Mouse (Mus musculus): ENCODE data around the gene Tspan1.
A peak's percentile ranks its signal among the peaks of the same experiment; 100 is the strongest.

Tspan1 gene

GRCm38 (mm10) chr4:116165708-116166407 lies 1.5 kb downstream of the Tspan1 start:
- DNase-seq, result no peak

GRCm38 (mm10) chr4:116164759-116165554 lies 2.4 kb downstream of the Tspan1 start:
- DNase-seq, result no peak

GRCm38 (mm10) chr4:116162142-116162541 lies 5.3 kb downstream of the Tspan1 start:
- DNase-seq, result peak; percentile 60

- DNase-seq, result no peak
Observed at GRCm38 (mm10) chr4:116160769-116161168, 6.6 kb downstream of the Tspan1 start.

- DNase-seq, result no peak
Observed at GRCm38 (mm10) chr4:116159912-116160311, 7.5 kb downstream of the Tspan1 start.

DNA sequence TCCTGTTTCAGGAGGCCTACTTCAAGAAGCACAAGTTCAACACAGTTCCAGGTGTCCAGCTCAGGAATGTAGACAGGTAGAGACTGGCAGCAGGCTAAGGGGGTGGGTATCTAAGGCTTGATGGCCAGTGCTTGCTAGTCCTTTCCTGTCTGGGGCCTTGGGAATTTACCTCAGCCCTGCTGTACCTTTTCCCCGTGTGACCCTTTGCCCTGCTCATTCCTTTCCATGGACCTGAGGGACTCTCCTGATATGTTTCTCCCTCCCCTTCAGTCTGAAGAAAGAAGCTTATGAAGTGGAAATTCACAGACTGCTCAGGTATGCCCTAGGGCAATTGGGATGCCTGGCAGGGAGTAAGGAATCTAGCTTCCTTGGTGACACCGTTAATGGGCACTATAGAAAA lies 9.5 kb downstream of the Tspan1 start:
- peak; percentile 61 for DNase-seq

DNA sequence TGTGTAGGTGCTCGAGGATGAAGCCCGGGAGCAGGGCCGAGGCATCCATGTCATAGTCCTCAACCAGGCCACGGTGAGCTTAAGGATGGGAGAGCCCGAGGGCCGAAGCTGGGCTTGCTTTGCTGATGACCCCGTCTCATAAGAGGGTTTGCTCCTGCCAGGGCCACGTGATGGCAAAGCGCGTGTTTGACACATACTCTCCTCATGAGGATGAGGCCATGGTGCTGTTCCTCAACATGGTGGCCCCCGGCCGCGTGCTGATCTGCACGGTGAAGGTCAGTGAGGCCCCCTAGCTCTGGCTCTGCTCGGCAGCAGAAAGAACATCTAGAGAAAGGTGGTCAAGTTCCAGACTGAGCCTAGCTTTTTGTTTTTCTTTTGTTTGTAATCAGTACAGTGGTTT lies 14.7 kb downstream of the Tspan1 start:
- no peak for DNase-seq

- DNase-seq, result no peak
Observed at GRCm38 (mm10) chr4:116151238-116151637, 16.2 kb downstream of the Tspan1 start, which contains the start of gene Lurap1. Gene Lurap1 (minus strand): TSS chr4:116151338.

GRCm38 (mm10) chr4:116150862-116151221 lies 16.6 kb downstream of the Tspan1 start:
- DNase-seq, result no peak

DNA sequence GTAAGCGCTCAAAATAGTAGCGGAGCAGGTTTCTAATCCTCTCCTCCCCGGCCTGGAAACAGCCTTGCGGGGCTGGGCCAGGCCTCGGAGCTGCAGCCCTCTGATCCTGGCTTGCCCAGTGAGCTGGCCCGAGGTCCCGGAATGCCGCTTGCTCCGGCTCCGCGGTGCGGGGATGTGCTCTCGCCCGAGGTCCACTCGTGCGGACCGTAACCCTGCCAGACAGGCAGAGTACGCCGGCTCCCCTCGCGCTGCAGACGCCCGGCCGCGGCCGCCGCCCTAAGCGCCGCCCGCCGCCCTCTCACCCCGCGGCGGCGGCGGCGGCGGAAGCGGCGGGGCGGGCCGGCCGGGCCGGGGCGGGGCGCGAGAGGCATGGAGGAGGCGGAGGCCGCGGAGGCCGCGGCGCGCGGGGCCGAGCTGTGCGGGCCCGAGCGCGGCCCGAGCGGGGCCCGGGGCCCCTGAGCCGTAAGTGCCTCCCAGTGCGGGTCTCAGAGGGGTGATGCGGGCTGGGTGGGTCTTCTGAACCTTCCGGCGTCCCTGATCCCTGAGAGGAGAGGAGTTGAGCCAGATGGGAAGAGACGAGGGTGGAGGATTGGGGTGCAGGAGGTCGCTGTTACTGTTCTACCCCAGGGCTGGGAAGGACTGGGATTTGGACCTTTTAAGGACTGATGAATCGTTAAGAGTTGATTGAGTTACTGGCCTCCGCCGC lies 17.1 kb downstream of the Tspan1 start:
- peak; percentile 54 for DNase-seq

- DNase-seq, result no peak
Observed at GRCm38 (mm10) chr4:116149812-116150155, 17.6 kb downstream of the Tspan1 start.

DNA sequence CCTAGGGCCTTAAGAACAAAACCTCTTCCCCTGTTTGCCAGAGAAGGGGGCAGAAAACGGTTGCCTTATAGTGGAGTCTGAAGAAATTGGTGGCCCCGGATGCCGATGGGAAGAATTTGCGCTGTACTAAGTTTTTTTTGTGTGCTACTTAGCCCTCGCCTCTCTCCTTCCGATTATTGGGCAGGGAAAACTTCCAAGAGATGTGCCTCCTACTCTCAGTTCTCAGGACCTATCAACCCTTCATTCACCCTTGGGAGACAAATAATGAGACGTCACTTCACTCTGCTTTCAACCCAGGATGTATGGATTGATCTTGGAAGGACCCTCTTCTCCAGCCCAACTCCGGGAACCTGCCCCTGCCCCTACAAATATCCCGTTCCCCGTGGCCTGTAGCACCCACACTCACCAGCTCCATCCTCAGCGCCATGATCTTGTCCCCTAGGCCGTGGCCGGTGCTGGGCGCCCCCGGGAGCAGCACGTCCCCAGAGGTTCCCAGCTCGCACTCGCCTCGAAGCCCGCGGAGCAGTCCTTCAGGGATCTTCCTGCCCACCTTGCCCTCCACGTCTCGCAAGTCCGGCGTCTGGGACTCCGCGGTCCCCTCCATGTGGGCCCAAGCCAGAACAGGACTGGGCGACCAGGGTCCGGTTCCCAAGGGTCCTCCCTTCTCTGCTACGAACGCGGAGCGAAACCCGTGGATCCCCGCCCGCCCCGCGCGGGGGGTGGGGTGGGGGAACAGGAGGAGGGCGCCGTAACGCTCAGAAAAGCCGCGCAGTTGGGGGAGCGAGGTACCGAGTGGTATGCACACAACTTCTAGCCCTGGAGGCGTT lies 23.3 kb downstream of the Tspan1 start:
- peak; percentile 58 for DNase-seq

DNA sequence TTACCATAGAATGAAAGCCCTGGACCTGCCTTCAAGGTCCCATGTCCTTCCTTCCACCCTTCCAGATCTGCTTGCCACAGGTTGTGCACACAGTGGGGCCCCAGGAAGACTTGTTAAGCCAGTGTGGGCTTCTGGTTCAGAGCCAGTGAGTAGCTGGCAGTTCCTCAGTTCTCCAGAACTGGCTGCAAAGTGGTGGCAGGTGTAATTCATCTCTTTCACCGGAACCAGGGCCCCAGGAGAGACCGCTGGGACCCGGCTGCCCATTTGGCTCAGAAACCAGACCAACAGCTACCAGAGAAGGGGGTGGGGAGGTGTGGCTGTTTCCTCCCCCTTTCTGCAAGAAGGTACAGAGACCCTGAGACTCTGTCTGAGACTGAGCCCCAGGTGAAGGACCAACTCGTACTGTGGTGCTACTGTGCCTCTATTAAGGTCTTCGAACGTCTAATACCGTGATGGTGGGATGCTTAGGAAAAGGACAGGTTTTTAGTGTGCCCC lies 24.0 kb downstream of the Tspan1 start:
- DNase-seq, result peak; percentile 60

DNA sequence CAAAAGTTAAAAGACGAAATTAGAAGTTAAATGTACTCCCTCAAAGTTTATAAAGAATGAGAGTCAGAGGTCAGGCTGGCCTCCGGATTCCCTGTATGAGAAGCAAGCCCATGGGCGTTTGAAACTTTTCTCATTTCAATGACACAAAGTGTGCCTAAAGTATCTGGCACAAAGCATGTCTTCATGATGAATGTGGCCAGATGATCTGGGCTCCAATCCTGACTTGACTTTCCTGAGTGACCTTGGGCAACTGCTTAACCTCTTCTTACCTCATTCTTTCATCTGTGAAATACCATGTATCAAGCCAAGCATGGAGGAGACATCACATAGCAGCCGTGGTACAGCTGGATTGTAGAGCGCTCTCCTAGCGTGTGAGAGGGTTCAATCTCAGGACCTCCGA lies 25.1 kb downstream of the Tspan1 start:
- peak; percentile 41 for DNase-seq

GRCm38 (mm10) chr4:116141736-116142135 lies 25.7 kb downstream of the Tspan1 start:
- DNase-seq, result no peak

- DNase-seq, result no peak
Observed at GRCm38 (mm10) chr4:116140801-116141574, 26.4 kb downstream of the Tspan1 start.

DNA sequence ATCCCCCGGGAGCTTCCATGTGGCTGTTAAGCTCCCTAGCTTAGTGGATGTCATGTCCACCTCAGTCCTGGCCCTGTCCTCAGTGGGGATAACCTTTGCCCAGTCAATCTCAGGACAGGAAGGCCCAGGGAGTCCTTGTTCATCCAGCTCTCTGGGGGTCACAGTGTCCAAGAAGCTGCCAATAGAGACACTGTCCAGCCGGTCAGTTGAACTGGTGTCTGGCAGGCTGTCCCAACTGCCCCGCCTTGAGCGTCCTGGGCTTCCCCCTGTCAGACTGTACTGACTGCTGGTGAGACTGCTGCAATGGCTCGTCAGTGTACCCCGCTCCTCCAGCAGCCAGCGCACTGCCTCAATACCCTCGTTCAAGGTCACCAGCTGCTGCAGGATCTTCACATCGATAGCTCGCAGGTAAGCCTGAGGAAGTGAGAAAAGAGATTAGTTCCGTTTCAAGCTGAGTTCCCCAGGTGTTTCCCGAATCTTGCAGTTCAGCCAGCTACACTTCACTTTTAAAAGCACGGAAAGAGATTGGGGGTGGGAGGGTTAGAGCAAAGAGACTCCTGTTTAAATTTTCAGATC lies 29.9 kb downstream of the Tspan1 start:
- DNase-seq, result no peak

DNA sequence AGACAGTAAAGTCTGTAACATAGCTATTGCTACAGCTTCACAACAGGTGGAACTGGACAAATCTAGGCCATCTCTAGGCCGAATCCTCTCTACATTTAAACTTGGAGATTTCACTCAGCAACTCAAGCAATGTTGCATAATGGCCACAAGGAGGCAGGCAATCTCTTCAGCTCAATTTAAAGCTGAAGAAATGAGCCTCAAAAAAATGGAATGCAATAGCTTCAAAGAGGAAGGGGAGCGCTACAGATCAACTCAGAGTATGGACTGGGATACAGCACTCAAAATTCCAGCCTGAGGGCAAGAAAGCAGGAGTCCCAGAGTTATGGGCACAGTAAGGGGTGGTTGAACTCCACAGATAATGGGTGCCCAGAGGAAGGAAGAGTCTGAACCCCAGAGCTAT lies 32.4 kb downstream of the Tspan1 start:
- peak; percentile 40 for DNase-seq

DNA sequence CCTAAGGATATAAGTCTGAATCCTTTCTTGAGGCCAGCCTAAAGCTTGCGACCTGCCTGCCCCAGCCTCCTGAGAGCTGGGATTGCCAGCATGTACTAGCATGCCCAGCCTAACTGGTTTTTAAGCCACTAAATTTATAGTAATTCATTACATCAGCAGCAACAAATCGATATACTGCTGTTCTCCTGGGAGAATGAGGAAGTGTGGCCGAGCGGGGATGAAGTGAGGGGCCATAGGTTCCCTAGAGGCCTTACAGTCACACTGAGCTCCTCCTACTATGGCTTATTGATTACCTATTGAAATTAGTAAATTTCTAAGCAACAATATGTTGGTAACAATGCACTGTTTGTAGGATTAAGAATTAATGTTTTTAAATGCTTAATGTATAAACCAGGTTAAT lies 34.3 kb downstream of the Tspan1 start:
- DNase-seq, result no peak

- DNase-seq, result no peak
Observed at GRCm38 (mm10) chr4:116127956-116128355, 39.4 kb downstream of the Tspan1 start.

DNA sequence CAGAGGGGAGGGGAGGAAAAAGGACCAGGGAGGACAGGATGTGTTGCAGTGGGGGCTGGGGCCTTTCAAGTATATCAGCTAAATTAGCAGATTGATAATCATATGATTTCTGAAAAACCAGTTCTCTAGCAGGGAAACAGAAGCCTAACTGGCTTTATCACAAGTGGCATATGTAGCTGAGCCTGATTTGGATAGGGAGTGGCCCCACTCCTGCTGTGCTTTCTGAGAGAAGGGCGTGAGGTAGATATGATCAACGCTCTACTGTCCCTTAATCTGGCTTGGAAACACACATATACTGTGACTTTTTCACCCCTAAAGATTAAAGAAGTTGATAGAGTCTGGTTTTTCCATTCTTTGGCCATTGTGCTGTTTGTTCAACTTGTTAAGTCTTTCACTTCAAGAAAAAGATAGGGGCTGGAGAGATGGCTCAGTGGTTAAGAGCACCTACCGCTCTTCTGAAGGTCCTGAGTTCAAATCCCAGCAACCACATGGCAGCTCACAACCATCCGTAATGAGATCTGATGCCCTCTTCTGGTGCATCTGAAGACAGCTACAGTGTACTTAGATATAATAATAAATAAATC lies 41.5 kb downstream of the Tspan1 start:
- no peak for DNase-seq

Data from kidney, adult 9 months (tissue).